Mouse (Mus musculus): ENCODE results near the gene Ank2.

The Ank2 gene

DNA sequence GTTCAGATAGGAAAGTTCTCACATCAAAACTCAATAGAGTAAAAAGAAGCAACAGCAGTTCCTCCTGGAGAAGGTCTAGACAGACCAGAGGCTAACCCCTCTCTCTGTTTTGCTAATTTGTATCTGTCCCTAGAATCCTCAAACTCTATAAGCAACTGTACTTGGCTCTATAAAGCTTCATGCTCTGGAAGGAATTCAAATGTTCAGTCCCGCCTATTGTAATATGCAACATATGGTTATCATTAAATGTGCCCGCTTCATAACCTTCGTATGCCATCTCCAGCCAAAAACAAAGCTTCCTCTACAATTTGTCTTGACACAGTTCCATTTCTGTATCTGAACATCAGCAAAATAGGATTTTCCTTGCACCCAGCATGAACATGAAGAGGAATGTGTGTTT lies 389.7 kb downstream of the Ank2 start:
- no peak for DNase-seq

DNA sequence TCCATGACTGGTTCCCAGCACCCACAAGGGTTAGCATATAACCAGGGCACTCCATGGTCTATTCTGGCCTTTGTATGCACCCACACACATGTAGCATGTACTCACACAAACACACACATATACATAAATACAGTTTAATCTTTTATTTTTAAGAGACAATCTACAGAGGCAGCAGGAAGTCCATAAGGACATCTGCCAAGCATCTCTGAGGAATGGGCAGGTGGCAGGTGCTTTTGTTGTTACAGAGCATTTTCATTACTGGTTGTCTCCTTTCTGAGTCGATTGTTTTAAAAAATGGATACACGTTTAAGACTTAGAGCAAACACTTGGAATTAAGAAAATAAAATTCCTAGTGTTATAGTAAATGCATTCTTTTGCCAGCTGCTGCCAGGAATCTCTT lies 390.7 kb downstream of the Ank2 start:
- DNase-seq = no peak

DNA sequence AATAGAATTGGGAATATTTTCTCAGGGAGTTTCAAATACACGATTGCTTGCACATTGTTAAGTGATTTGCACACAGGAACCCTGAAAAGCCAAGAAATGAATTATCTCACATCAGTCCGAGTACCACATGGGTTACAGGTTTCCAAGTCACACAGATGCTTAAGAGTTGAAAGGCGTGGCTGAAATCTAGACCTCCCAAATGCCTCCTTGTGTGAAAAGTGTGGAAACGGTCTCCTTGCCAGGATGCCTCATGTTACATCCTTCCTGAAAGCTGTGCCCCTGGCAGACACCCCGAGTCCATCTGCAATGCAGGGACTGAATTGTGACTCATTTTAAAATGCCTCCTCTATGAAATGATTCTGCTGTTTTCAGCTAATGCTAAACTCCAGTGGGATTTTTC lies 391.9 kb downstream of the Ank2 start:
- no peak for DNase-seq

DNA sequence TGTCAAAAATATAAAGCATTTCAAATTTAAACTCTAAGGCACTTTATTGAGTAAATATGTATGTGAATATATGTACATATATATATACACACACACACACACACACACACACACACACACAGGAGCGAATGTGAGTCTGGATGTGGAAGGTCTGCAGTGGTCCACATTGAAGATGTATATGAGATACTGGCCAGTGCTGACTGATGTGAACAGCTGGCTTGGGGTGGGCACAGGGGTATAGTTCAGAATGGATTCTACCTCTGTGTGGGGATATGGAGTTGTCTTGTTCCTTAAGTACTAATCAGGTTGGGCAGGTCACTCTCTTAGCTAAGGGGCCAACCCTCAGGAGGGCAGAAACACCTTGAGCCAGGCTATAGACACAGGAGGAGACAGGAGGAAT lies 397.8 kb downstream of the Ank2 start:
- no peak for DNase-seq

DNA sequence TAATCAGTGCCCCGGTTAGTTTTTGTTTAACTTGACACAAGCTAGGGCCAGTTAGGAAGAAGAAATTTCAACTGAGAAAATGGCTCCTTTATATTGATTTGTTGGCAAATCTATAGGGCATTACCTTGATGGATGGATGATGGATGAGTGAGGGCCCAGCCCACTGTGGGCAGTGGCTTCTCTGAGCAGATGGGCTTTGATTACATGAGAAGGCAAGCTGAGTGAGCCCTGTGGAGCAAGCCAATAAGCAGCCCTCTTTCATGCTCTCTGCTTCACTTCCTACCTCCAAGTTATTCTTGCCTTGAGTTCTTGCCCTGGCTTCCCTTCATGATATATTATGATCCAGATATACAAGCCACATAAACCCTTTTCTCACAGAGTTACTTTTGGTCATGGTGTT lies 401.4 kb downstream of the Ank2 start:
- no peak for DNase-seq

DNA sequence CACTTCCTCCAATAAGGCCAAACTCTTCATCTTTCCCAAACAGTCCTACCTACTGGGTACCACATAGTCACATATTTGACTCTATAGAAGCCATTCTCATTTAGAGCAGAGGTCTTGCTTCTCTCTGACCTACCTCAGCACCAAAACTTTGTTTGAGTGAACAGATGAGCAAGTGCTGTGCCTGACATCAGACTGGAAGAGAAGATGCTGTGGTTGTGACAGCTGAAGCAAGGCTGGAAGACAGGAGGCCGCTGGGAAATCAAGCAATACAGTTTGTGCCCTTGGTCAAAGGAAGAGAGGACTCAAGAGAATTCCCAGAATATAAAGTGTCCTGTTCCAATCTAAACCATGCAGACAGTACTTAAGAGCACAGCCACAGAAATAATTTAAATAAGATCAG lies 402.0 kb downstream of the Ank2 start:
- no peak for DNase-seq

DNA sequence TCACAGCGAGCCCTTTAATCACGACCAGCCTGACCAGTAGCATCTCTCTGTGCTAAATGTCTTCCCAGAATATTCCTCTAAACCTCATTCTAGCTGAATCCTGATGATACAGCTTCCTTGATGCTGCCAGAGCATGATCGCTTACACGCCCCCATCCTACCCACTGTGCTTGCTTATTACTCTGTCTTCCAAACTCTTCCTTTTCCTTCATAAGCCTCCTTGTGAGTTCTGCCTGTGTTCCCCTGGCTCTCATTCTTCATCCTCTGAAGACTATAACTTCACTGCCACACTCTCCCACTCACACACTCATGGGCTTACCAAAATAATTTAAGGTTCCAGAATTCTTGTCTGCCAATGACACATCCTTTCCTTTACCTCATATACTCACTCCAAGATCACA lies 405.5 kb downstream of the Ank2 start:
- DNase-seq = no peak

DNA sequence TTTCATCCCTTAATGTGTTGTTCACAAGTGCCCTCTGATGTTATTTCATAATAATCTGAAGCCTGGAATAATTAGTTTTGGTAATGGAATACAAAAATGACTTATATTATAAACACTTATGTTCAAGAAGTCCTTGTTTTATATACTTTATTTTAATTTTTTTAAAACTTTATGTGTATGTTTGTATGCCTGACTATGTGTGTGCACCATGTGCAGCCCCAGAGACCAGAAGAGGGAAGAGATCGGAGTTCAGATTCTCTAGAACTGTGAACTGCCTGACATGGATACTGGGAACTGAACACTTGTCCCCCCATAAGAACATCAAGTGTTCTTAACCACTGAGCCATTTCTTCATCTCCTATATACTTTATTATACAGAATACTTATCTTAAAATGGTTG lies 411.6 kb downstream of the Ank2 start:
- DNase-seq = no peak

DNA sequence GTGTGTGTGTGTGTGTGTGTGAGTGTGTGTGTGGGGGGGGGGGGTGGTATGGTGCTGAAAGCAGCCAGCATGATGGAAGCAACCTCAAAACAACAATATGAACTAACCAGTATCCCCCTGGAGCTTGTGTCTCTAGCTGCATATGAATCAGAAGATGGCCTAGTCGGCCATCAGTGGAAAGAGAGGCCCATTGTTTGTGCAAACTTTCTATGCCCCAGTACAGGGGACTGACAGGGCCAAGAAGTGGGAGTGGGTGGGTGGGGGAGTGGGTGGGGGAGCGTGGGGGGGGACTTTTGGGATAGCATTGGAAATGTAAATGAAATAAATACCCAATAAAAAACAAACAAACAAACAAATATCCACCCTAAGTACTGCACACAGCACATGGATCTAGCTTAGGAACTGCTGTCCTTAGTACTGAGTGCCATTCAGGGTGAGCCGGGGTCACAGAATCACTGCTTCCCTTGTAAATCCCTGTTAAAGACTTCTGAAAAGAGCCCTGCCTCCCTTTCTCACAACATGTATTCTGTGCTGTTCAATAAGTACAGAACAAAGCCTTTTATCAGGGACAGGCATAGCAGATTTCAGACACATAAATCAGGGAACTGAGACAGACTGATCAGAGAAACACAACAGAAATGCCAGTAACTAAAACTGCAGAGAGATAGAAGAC lies 412.2 kb downstream of the Ank2 start:
- DNase-seq = no peak

DNA sequence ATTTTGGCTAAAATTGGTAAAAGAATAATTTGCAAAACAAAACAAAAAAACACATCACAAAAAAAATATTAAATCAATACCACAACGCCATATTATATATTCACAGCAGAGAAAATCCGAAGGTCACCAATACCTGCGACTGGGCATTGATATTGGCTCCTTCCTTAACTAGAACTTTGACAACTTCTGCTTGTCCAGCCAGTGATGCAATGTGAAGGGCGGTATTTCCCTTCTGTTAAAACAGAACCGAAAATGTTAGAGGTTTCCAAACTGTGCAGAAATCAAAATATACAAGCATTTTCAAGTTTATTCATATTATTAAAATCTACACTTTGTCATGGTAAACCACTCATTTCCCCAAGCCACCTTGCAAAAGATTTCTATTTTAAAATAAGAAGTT lies 421.8 kb downstream of the Ank2 start:
- no peak for DNase-seq

DNA sequence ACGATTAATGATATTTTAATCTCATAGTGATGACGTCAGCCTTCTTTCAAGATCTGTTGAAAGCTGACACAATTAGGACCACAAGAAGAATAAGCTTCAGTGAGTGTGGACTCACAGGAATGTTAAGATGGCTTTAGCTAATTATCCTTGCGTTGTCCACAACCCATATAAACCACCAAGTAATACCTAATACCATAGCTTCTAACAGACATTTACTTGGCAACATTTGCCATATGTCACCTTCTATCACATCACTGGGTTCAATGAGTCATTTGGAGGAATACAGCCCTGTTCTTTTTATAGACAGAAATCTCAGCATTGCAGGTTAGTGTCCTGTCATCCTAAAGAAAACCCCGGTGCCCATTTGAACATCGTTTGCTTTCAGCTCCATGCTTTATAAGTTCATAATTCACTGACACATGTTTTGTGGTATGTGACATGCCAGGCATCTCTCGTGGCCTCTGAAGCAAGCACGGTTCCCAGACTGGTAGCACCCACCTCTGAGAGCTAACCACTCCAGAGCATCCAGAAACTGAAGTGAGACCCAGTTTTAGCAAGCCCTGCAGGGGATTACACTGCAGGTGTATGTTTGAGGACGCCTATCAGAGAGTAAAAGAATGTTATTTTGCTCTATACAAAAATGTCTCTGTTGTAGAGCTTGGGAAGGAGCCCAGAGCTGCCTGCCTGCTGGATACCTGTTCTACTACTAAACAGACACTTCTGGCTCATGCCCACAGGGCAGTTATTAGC lies 423.4 kb downstream of the Ank2 start:
- DNase-seq = no peak

DNA sequence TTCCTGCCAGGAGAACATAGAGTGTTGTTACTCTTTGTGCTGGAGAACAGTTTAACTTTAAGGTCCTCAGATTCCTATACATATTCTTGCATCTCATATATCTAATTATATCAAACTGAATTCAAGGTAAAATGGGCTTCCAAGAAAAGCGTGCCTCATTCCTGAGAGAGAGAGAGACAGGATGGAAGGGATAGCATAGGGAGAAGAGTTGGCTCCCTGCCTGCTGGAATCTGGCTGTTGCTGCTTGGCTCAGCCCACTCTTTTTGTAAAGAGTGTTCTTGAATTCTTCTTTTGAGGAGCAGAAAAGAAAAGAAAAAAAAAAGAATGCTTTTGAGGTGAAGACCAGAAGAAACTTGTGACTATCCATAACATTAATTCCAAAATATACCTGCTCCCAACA lies 427.7 kb downstream of the Ank2 start:
- DNase-seq = no peak

DNA sequence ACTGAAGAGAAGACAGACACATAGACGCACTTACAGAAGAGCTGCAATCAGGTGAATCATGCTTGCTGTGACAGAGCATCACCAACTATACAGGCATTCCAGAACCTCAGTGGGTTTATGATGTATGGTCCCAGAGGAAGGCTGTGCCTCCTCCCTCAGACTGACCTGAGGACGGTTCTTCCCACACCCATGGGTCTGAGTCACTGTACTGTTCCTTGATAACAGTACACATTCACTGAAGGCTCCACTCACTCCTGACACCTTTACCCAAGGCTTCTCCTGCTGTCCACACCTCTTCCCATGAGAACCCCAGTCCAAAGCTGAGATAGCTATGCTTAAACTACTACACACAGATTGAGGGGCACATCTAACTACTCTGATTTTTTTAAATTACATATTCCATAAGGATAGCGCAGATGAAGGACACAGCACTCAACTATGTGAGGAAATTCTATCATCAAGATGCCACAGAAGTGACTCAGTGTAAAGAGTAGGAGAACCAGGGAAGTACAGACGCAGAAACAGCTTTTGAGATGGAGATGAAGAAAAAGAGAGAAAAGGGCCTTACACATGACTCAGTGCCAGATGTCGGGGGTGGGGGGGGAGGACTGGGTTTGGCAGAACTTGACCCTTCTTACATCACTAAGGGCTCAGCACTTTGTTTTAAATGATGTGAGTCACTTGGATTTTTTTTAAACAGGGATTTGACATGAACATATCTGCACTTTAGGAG lies 435.3 kb downstream of the Ank2 start:
- no peak for DNase-seq

DNA sequence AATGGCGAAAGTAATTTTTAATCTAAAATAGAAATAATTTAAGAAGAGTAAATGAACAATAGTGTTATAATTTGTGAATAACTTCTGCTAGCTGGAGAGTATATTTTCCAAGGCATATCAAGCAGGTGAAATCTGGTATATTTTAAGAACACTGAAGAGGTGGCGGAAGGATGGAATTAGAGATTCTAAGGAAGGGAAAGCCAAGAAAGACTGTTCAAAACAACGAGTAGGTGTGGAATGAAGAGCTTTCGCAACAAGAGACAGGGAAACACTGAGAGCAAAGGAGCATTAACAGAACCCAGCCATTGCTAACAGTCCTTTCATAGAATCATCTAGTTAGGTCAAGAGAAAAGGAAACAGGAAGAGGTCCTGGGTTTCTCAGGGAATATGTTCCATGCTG lies 439.5 kb downstream of the Ank2 start:
- DNase-seq = no peak

DNA sequence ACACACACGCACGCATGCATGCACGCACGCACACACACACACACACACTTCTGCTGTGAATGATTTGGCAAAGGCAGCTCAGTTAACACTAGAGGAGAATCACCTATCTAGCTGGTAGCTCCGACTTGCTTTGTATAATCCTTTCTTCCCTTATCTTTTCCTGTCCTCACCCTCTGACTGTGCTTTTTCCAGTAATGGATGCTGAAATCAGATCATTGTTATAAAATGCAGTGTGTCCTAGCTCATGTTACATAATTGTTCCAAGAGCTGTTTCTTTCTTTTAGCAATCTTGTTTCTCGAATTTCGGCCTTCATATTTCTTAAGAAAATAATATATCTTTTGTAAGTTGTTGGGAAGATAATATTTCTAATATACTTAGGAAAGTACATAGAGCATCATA lies 457.9 kb downstream of the Ank2 start:
- DNase-seq = no peak

DNA sequence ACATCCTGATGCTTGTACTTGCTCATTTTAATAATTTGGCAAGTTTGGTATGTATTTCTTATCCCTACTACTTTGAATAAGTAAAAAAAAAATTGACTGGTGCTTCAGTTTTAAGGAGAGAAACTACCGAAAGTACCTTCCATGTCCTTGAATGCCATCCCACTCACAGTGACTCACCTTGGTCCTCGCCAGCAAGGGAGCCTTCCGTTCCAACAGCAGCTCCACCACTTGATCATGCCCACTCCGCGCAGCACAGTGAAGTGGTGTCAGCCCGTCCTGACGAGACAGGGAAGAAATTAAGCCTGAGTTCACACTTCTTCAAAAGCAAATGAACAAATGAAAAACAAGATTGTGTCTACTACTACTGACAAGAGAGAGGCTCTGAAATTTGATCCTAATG lies 460.6 kb downstream of the Ank2 start:
- no peak for DNase-seq

DNA sequence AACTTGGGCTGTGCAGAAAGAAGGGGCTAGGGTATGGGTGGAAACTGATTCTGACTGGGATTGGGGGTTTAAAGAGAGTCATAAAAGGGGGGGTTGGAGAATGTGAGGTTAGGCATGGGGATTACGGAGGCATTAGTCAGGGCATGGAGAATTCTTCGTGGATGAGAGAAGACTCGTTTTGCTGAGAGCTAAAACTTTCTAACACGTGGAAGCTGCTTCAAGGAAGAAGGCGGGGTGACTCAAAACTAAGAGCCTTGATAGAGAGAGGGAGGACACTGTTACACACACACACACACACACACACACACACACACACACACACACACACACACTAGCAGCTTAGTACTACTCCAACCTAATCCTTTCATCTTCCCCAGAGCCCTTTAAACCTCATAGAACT lies 463.0 kb downstream of the Ank2 start:
- DNase-seq = no peak

DNA sequence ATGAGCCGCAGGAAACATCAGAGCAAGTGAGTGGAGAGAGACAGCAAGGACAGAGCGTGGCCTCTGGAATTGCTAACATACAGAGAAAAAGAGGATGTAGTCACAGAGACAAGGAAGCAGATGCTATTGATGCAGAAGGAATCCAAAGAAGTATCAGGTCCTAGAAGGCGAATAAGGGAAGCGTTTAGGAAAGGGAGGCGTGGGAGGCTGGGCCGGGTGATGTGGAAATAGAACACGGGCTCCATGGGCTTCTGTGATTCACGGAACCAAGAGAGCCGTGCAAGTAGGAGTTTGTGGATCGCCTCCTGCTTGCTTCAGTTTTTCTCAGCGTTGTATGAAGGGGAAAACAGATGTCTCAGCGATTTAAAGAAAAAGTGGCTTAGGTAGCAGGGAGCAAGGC lies 463.6 kb downstream of the Ank2 start:
- DNase-seq = no peak

DNA sequence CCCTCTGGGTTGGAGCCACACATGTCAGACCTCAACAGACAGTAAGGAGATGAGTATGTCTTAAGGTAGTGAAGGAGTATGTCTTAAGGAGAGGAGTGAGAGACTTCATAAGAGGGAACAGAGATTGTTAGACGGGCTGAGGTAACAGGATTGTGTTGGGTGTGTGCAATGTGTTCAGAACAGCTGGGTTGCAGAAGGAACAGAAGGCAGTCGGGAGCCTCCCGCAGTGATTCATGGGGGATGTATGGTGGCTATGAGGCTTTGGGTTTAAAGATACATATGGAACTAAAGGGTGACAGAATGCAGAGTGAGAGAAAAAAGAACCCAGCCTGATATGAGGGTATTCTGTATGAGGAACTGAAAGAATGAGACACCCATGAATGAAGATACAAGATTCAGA lies 464.2 kb downstream of the Ank2 start:
- DNase-seq = no peak

DNA sequence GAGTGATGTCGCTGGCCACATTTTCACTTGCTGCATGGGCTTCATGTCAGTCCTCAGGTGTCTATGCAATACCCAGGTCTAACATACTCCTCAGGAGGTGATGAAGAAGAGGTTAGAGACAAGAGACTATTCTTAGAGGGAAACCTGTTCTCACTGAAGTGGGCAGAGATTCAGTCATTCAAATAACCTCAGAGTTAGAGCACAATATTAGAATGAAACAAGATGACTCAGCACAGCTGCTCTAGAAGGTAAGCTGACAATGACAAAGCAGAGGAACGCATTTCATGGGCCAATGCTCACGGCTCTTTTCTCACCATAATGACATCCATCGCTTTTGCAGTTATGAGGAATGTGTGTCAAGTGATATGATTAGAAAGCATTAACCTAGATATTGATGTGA lies 475.2 kb downstream of the Ank2 start:
- DNase-seq = no peak

DNA sequence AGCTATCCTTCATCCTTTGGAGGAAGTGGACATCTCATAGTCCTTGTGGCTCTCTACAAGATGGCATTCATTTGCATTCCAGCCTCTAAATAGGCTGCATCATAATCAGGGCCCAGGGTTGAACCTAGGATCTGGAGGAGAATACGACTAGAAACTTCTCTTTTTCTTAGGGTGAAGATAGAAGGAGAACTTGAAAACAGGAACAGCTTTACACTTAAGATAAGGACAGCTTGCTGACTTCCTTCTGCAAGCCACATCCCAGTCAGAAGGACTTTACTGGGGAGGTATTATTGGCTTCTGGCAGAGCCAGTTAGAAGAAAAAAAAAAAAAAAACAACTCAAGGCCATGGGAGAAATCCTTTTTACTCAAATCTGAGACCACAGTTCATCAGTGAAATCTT lies 479.0 kb downstream of the Ank2 start:
- no peak for DNase-seq

DNA sequence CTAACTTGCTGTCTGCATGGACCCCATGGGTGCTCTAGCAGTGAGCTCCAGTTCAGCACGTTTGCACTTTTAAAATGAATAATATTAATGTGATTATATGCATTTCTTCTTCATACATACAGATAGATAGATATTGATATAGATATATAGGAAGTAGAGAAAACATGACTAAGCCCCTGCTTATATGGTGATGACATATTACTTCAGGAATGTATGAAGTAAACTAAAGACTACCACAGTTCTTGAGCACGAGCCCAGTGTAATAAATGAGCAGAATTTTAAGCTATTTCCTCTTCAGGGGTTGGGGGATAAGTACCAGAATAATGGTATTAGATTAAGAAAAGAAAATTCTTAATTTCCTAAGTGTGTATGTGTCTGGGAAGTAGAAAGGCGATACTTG lies 479.4 kb downstream of the Ank2 start:
- DNase-seq = no peak

DNA sequence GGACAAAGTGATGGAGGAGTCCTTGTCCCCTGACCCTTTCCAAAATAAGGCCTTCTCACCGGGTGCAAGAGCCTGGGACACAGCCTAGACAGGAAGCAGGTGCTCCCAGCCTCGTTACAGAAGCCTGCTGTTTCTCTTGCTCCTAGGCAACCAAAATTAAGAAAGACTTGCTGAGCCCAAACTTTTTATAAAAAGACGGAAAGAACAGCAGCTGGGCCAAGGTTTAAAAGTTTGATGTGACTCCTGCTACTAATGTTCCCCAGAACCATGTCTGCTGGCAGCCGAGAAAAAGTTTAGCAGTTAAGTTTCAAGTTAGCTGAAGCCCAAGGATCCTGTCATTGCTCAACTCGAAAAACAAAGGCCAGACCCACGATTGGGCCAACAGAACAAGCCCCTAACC lies 480.0 kb downstream of the Ank2 start:
- DNase-seq = no peak

DNA sequence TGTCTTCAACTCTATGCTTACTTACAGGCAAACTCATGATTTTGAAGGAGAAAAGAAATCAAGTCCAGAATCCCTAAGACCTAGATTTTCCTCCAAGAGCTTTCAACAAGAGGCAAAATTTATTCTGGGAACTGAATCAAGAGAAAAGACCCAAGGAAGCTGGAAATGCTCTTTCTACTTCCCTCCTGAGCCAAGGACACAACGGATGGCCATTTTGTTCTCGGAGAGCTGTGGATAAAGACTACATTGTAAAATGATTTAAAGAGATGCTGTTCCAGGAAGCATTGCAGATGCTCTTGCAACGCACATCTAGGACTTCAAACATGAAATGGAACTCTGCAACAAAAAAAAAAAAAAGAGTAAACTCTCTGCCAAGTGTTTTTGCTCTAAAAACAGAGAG lies 481.6 kb downstream of the Ank2 start:
- DNase-seq = no peak
